Comparison of ENCODE assay signal across 10 mouse cellular contexts in the genomic region with DNA sequence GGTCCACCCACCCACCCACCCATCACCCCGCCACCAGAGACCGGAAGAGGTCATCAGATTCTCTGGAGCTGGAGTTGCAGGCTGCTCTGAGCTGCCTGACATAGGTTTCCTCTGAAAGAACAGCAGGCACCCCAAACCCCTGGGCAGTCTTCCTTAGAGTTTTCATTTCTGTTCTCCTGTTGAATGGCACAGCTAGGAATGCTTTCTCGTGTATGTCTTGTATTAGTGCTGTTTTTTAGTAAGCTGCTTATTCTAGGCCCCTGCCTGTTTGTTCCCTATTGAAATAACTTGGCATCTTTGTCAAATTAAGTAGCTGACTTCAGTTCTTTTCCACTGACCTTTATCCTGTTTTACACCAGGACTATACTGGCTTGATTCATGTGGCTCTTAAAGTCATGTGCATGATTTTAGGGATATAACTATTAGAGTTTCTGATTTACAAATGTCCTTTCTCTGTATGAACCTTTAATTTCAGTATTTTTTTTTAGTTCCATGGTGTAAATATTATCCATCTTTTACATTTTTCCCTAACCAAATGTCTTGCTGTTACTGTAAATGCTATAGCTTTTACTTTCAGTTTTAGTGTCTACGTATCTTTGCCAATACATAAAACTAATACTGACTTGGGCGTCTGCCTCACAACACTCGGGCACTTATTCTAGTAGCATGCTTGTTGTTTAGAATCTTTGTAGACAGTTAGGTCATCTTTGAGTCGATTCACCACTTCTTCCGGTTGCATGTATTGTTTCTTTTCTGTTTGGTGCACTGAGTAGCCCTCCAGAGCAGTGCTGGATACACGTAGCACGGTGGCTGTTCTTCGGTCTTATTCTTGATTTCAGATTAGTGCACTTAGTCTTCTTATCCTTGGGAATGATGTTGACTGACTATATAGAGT.
A peak's percentile ranks its signal among the peaks of the same experiment; 100 is the strongest.
DNase-seq lines count a peak whose midpoint lies in the region; ATAC-seq and TF ChIP-seq lines count a peak whose summit lies in the region.
"Had no signal": no experiment of that assay in that cellular context is flagged by ENCODE, and none has a peak within 500 bp of the region (broad histone marks: within the 10 kb centered on the region; RNA-seq: fewer than 3 reads in every experiment).

No protein-coding gene starts in this region.

- no peak for TF ChIP-seq CTCF in heart, postnatal 0 days (IDR thresholded peaks at IDR 0.05; ENCODE audit: low read depth)
- TF ChIP-seq CTCF in small intestine, adult 2 months (IDR thresholded peaks at IDR 0.05; ENCODE audit: extremely low read depth, insufficient read length, insufficient replicate concordance, low read depth, low read length): no peak

- H3K4me2 ChIP-seq in heart, embryonic 12.5 days: peak overlapping the region; percentile 38
- H3K4me2 ChIP-seq in heart, postnatal 0 days (ENCODE audit: low read depth, low read length): peak overlapping the region; percentile 62

- 76% methylated on average over 11 of the region's 11 CpGs for WGBS in heart, embryonic 12.5 days
- WGBS in heart, postnatal 0 days: 60% methylated on average over 11 of the region's 11 CpGs
- WGBS in small intestine, adult 2 months: 23% methylated on average over 11 of the region's 11 CpGs

- no peak for TF ChIP-seq EP300 in heart, postnatal 0 days (IDR thresholded peaks at IDR 0.05; ENCODE audit: low read depth)

- no peak for TF ChIP-seq POLR2A in small intestine, adult 2 months (IDR thresholded peaks at IDR 0.05; ENCODE audit: low read depth, low read length)

- intact Hi-C loops in left cerebral cortex, postnatal 25 days (cut with DNase I): no loop called here

- H3K27ac ChIP-seq in heart, embryonic 12.5 days (ENCODE audit: poor library complexity, severe bottlenecking): no peak overlapping the region
- H3K27ac ChIP-seq in heart, postnatal 0 days (ENCODE audit: low read depth): peak overlapping the region; percentile 73
- H3K27ac ChIP-seq in small intestine, adult 2 months (ENCODE audit: insufficient read depth, low read depth, low read length): peak overlapping the region; percentile 80
- H3K27ac ChIP-seq: limb, embryonic 10.5 days had no signal

- H3K36me3 ChIP-seq in heart, embryonic 12.5 days: peaks cover 7% of the 10 kb centered on the region; the same call in 1 of the 2 replicates
- peaks cover 5% of the 10 kb centered on the region; the same call in 1 of the 2 replicates for H3K36me3 ChIP-seq in heart, postnatal 0 days (replicated peaks; ENCODE audit: control insufficient read depth, insufficient read depth, low read length)
- no peaks in the 10 kb centered on the region for H3K36me3 ChIP-seq in small intestine, adult 2 months (ENCODE audit: control insufficient read depth, insufficient read depth, low read length)
- H3K36me3 ChIP-seq: limb, embryonic 10.5 days had no signal

- no peaks in the 10 kb centered on the region for H3K27me3 ChIP-seq in heart, embryonic 12.5 days (replicated peaks)
- no peaks in the 10 kb centered on the region for H3K27me3 ChIP-seq in heart, postnatal 0 days (ENCODE audit: control insufficient read depth, insufficient read depth, low read length)
- H3K27me3 ChIP-seq in small intestine, adult 2 months (ENCODE audit: control insufficient read depth, insufficient read depth, low read length): no peaks in the 10 kb centered on the region

- no peak for DNase-seq in heart, postnatal 4 days
- DNase-seq in spleen, adult 12 weeks (ENCODE audit: low spot score): peak; percentile 31
- DNase-seq in spleen, postnatal 14 days (ENCODE audit: low spot score in 2 of 2): no peak
- no peak for DNase-seq in heart, postnatal 0 days (ENCODE audit: low spot score)
- DNase-seq in left cerebral cortex, postnatal 25 days (ENCODE audit: low spot score in 2 of 2): no peak
- DNase-seq in thymus, postnatal 36 days: no peak
- DNase-seq: gastrocnemius, postnatal 25 days had no signal

- H3K4me3 ChIP-seq in heart, embryonic 12.5 days: no peak overlapping the region
- peak overlapping the region; percentile 36 for H3K4me3 ChIP-seq in heart, postnatal 0 days (ENCODE audit: low read depth, low read length)
- no peak overlapping the region for H3K4me3 ChIP-seq in small intestine, adult 2 months (ENCODE audit: low read depth, low read length)
- H3K4me3 ChIP-seq: limb, embryonic 10.5 days had no signal

- peaks cover 19% of the 10 kb centered on the region; the same call in 1 of the 2 replicates for H3K4me1 ChIP-seq in heart, embryonic 12.5 days (replicated peaks)
- H3K4me1 ChIP-seq in heart, postnatal 0 days (ENCODE audit: control insufficient read depth, insufficient read depth): peaks cover 24% of the 10 kb centered on the region
- peaks cover 8% of the 10 kb centered on the region; the same call in 1 of the 2 replicates for H3K4me1 ChIP-seq in small intestine, adult 2 months (ENCODE audit: control insufficient read depth, insufficient read depth, insufficient read length, low read length)
- H3K4me1 ChIP-seq: limb, embryonic 10.5 days had no signal

- H3K9me3 ChIP-seq in heart, embryonic 12.5 days (replicated peaks): no peaks in the 10 kb centered on the region
- no peaks in the 10 kb centered on the region for H3K9me3 ChIP-seq in heart, postnatal 0 days (replicated peaks; ENCODE audit: control insufficient read depth, low read length)
- H3K9me3 ChIP-seq: limb, embryonic 10.5 days had no signal

- no peak overlapping the region for H3K9ac ChIP-seq in heart, embryonic 12.5 days
- H3K9ac ChIP-seq in heart, postnatal 0 days (replicated peaks; ENCODE audit: low read depth, low read length): peak overlapping the region; percentile 42; the same call in 1 of the 2 replicates

- ATAC-seq in heart, embryonic 12.5 days (ENCODE audit: insufficient number of reproducible peaks, low FRiP score): no peak
- no peak for ATAC-seq in heart, postnatal 0 days (ENCODE audit: insufficient read depth, low read depth)
